Mouse (Mus musculus) adrenal gland, postnatal 4 days (tissue): ENCODE measurements around the gene Mpp4. TPM values are rescaled to one million over a fixed set of nuclear protein-coding genes. Genes with fewer than 3 reads are reported as not detected.

Experiments used
- DNase-seq, 2 experiments: peaks; one replicate each; pipeline ENCODE4 v3.0.0; 2021 to 2022; ENCODE audit warnings: low spot score in 2 of 2, mixed read lengths in 2 of 2
- total RNA-seq, 2 experiments: library from RNA; stranded (reverse); gene quantifications; 2 replicates each; pipeline ENCODE4 v1.2.3; 2021

Gene Mpp4
- total RNA-seq, 2 experiments from 2014 or later, result 0.14 to 0.39 TPM

DNA sequence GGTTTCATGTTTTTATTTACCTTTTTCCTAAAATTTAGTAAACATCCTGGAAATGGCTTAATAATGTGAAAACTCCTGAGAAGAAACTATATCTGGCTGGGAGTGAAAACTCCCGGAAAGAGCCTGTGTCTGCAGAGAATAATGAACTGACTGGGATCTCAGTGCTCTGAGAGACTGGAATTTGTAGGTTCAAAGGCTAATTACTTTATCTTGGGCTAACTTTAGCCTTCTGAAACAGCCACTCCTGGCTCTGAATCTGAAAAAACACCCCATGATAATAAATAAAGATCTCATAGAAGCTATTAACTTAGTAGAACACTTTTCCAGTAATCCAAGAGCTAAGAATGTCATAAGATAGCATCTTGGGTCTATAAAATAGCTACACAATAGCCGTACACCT, 5.4 kb upstream of the Mpp4 start:
- no peak for DNase-seq

DNA sequence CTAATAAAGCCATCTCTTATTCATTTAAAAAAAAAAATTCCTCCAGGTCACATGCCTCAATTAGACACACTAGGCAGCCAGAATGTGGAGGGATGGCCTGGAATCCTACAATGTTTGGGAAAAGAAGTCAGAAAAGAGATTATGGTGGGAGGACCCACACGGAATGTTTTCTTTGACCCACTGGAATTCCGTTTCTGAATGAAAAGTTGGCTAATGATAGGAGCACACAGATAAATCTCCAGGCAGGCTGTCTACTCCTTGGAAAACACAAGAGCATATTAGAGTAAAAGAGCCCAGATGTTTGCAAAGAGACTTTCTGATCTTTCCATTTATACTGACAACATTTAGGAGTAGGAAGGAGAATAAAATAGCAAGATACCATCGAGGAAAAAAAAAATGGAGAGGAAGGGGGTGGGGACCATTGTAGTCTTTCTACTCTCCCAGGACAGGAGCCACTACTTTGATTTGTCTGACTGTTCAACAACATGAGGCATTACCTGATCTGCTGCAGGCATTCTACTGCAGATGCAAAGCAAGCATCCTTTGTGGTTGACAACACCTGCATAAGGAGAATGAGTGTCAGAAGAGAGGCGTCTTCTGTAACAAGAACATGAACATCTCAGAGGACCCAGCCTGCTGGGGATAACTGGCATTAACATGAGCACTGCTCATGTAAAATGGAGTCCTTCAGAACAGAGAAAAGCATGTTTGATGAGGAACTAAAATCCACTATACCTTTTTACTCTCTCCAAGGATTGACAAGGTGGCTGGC, 4.7 kb upstream of the Mpp4 start:
- DNase-seq, result no peak

DNA sequence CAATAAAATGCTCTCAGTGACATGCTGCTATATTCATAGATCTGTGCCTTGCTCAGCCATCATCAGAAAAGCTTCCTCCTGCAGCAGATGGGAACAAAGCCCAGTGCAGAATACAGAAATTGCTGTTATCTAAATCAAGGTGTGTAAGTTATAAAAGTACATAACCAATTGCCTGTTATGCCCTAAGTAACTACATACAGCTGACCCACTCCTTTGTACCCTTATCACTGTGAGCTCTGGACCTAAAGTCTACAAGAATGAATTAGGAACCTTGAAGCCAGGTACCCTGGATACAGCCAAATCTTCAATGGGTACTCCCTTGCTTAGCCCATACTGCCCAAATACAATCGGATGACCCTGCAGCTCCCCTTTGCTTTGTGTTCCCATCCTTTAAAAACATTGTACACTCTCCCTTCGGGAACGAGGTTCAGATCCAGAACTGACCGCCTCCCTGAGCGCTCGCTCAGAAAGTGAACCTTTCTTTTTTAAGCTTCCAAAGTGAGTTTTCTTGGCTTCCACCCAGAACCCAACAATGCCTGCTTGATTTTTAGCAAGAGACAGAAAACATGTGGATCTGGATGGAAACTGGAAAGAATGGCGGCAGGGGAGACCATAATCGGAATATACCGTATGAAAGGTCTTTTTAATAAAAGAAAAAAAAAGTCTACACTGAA, 3.2 kb upstream of the Mpp4 start:
- no peak for DNase-seq

DNA sequence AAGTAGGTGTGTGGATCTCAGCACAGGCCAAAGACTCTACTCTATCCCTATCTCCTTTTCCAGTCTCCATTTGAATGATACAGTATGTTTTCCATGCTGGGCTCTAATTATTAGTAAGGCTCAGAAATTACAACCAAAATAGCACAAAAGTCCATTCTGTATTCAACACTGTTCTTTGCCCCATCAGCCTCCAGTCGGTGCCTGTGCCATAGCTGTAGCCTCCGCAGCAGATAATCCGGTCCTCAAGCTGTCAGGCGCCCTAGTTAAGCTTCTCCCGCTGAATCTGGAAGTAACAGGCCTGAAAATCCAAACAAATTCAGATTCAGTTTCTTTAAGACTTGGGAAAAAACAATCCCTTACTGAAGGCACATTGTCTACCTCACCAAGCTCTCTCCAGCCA, 729 bp upstream of the Mpp4 start:
- DNase-seq, result no peak

DNA sequence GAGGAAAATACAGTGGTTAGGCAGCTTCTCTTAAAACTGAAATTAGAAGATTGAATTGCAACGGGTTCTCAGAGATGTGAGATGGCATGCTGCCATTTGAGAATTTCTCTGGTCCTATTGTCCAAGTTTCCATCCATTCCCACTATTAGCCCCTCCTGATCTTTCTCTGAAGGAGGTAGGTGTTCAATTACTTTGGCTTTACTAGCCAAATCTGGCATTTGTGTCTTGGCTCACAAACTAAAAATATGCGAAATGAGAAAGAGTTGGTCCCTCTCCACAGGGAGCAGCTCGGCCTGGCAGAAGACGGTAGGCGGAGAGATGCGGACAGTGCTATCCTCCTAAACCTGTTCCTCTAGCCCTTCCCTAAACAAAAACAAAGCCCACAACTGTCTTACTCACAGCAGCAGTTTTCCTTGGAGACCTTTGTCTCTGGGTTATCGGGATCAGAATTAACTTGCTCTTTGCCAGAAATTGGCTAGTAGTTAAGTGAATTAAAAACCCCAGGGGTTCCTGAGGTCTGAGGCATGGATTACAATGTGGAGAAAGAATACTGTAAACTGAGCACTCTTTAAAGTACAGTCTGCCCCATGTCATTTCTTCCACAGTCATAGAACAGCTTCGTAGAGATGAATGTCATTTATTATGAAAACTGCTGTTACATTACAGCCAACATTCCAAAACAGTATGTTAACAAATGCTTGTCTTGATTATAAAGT, 722 bp downstream of the Mpp4 start:
- DNase-seq, result no peak

DNA sequence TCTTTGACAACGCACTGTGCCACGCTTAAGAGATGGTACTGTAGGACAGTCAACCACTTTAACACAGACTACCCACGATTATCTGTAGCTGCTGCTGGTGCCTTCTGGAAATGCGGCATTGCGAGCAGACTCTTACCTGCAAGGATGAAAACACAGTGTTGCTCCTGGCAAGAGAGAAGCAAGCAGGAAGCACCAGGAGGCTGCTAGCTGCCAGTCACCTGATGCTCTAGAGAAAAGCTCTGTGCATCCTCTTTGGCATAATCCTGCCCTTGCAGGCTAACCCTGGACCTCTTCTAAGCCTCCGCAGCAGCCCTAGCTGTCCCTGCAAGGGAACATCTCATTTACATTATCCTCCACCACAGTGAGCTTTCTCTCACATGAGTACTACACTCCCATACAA, 1.8 kb downstream of the Mpp4 start:
- no peak for DNase-seq

DNA sequence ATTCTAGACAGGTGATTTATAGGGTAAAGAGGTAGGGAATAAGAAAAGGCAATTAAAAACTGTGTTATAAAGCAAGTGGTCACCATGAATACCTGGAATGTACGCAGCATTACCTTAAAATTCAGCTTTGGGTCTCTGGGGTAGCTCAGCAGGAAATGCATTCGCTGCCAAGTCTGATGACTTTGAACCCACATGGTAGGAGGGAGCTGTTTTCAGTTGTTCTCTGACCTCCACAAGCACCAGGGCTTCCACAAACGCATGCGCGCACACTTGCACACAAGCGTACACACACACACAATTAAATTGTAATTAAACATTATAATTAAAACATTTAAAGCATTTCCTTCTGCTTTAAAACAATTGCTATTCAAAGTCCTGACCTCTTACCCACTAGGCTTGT, 2.3 kb downstream of the Mpp4 start:
- DNase-seq, result no peak

DNA sequence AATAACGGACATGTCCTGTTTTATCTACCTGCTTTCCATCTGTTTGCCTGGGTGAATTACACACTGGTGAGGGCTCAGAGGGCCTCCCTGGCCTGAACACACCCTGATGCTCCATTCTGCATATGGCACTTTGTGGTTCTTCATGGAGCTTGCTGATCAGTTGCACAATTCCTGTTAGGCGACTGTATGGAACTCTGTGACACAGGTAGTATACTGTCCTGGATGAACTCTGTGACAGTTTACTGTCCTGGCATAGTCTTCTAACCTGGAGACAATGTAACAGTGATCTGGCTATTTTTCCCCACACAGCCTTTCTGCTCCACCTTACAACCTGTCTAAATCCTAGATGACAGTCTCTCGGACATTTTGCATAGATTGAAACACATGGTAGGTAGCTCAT, 4.1 kb downstream of the Mpp4 start:
- no peak for DNase-seq

DNA sequence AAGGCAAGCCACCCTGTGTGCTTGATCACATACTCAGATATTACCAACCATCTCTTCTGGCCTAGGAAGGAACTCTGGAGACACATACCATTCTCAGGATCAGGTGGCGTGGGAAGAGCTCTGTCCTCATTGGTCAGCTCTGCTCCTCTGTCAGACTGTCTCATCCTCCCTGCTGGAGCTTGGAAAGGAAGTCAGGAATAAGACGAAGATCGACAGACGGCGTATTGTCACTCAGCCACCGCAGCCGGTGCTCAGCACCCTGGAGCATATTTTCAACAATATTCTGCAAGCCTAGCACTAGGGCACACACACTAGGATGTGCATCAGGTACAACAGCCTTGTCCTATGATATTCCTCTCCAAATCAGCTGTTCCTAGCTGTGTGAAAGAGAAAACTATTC, 4.7 kb downstream of the Mpp4 start:
- no peak for DNase-seq

DNA sequence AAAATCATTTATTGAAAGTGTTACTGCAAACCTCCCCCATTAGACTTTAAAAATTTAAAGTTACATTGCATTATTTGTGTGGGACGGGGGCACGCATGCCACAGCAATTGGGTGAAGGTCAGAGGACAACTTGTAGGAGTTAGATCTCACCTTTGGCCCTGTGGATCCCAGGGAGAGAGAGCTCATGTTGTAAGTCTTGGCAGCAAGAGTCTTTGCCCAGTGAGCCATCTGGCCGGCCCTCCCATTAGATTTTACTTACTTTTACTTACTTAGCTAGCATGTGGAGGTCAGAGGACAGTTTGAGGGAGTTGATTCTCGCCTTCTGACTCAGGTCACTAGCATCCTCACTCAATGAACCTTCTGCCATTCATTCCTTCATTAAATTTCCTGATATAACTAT, 5.3 kb downstream of the Mpp4 start:
- no peak for DNase-seq

DNA sequence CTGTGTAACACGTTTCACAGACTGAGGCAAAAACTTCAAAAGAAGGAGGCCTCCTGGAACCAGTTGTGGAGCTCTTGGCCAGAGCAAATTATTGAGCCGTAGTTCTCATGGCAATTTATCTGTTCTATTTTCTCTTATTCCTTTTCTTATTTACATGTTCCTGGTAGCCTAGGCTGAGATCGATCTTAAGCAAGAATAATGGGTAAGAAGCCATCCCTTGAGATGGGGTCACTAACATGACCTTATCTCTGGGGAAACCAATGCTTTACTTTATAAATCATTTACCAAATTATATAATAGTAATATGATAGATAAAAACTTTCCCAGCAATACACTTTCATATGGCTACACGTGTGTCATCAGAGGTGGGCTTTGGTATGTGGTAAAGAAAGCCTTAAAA, 10.8 kb downstream of the Mpp4 start:
- DNase-seq, result no peak

DNA sequence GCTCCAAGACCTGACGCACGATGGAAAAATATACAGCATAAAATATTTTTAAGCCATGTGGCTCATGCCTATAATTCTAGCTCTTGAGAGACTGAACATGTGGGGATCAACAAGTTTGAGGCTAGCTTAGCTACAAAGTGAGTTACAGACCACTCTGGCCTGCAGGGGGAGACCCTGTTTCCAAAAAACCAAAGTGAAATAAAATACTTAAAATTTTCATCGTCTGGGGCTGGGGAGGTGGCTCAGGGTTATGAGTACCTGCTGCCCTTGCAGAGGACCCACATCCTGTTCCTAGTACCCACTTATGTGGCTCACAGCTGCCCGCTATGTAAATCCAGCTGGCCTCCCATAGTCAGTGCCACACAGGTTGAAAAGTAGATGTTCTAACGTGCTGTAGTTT, 12.6 kb downstream of the Mpp4 start:
- no peak for DNase-seq

DNA sequence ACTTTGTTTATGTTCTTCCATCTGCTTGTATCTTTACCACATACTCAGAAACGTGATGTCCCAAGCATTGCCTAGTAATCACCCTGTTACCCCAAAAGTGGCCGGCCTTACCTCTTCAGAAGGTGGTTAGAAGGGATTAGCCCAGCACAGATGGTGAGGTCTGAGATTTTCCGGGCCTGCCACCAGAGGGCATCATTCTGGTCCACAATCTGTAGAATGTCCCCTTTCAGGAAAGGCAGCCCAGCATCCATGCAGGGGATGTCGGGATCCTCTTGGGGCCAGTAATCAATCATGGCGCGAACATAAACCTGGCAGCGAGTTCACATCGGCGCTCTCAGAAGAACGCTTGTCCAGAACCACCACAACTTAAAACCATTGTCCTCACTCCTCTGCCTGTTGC, 18.6 kb downstream of the Mpp4 start:
- no peak for DNase-seq

DNA sequence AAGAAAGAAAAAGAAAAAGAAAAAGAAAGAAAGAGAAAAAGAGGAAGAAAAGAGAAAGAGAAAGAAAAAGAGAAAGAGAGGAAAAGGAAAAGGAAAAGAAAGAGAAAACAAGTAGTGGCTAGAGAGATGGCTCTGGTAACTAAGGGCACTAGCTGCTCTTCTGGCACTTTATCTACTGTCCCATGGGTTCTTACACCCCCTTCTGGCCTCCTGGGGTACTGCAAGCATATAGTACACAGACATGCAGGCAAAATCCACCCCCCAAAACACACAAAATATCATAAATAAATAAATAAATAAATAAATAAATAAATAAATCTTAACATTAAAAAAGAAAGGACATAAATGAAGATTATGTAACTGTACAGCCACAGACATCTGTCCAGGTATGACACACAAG, 20.4 kb downstream of the Mpp4 start:
- DNase-seq, result peak in 1 of 2 experiments; percentile 48

DNA sequence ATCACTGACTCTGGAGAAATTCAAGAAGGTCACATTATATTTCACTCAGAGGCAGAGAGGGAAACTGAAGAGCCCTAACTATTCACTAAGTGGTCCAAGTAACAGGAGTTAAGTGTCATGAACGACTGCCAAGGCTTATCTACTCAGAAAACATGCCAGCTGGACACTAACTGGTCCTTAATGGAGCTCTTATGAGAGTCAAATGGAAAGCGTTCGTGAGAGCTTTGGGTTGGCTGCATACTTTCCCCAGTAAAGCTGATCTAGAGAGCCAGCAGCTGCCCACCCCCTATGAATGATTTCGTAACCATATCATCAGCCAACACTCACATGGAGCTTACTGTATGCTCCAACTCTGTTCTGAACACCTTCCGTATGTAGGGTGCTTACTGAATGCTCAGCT, 28.8 kb downstream of the Mpp4 start:
- no peak for DNase-seq

DNA sequence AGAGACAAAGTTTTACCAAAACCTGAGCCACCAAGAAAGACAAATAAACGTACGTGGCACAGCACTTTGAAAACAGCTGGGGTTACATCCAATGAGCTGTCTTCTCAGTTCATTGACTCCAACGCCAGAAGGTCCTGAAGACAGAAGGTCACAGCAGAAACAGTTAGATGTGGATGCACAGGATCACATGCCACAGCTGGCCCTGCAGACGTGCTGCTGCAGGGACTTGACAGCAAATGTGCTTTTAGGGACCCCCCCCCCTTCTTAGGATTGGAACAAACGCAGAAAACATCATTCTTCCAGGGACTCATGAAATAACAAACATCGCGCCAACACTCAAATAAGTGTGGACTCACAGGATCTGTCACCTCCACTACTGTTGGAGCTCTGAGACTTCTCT, 34.3 kb downstream of the Mpp4 start:
- no peak for DNase-seq

DNA sequence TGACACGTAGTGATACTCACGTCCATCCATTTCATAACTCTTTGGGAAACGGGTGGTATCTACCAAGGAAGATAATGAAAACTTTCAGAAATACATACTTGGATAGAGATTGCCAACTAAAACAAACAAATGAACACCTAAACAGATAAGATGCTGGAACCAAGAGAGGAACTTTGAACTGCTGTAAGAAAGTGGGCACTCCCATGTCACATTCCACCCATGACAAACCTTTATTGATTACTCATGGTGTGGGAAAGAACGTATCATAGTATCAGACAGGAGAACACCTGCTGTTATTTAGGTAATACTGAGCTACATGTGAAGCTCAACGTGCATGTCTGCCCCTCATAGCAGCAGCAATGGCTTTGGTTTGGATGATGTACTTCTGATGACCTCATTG, 37.6 kb downstream of the Mpp4 start:
- no peak for DNase-seq

DNA sequence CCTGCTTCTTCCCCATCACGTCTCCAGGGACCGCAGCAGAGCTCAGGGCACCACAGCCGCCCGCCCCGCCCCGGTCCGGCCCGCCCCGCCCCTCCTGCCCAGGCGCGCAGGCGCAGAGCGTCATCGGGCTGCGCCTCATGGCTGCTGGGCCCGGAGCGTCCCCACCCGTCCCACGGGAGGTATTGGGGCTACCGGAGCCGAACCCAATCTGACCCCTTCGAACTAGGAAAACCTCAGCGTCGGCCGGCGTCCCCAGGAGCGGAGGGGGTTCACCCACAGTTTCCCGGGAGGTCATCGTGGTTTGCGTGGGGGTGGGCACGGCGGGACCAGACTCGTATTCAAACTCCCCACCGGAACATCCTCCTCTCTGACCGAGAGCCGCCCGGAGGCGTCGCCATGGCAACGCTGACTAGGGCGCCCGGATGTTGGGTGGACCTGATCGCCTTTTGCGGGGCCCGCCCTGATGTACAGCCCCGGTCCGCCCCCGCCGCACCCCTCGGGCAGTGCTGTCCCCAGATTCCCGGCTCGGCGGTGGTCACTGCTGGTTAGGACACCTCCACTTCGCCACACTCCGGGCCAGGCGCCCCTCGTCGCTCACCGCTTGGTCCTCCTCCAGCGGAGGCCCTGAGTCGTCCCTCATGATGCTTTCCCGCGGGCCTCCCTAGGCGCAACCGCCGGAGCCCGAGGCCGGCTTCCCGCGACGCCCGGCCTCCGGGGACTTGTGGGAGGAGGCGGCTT, 43.3 kb downstream of the Mpp4 start, which contains the start of gene Tmem237:
Tmem237 (minus strand) TSS at position 689 of the 738 bp plus-strand sequence.
- peak; percentile 82 to 86 for DNase-seq

DNA sequence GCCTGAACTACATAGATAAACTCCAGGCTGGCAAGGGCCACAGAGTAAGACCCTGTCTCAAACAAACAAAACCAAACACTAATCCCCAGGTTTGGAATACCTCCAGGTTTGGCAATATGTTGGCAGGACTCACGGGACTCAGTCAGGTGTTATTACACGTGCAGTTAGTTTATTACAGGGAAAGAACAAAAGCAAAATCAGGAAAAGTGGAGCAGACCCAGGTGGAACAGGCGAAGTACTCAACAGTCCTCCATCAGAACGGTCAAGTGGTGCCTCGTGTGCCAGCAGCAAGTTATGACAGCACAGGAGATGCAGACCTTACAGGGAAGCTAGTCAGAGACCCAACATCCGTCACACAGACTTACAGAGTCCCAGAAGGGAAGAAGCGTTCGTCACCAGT, 52.7 kb downstream of the Mpp4 start:
- DNase-seq, result no peak

DNA sequence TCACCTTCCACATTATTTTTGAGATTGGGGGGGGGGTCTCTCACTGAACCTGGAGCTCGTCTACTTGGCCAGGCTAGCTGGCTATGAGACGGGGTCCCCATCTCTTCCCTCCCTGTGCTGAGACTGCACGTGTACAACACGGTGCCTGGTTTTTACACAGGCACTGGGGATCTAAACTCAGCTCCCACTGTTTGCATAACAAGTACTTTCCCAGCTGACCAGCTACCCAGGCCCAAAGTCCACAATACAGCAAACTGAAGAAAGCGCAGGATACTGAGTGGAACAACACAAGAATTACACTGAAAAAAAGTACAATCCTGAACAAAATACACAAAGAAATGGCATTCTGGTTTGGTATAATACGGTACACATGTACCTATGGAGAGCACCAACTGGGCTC, 61.1 kb downstream of the Mpp4 start:
- no peak for DNase-seq

DNA sequence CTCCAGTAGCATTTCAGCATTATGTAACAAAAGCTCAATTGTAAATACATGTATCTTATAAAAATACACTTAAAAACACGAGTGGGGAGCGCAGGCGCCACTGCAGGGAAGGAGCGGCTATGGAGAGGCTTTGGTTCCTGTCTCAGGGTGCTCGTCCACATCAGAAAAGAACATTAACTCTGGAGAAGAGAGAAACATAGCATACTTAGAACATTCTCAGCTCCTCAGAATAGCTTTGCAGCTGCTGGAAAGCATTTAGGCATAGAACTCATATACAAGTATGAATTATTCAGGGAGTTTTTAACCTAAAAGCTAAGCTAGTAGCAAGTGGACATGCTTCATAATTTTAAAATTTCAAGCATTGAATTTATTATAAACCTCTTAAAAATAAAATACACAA, 62.2 kb downstream of the Mpp4 start:
- DNase-seq, result no peak

DNA sequence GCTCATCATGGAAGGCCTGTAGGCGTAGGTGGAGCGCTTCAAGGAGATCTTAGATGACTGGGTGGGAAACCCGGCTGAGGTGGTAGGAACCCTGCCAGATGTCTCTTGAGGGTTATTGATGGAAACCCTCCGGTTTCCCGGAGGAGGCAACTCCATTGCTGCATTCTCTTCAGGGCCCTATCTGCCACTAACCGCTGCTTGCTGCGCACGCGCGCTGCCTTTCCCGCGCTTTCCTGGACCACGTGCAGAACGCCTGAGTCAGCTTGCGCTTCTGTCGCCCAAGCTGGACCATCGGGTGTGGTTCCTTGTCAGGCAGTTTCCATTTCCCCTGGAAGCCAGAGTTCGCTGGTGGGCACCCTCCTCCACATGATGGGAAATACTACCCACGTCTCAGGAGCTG, 68.5 kb downstream of the Mpp4 start, which contains the start of gene C2cd6:
C2cd6 (minus strand) TSS at position 196 of the 400 bp plus-strand sequence.
- DNase-seq, result no peak
